Mouse (Mus musculus): ENCODE data around the gene Pcyt1b. TPM values are rescaled to one million over a fixed set of nuclear protein-coding genes. Genes with fewer than 3 reads are reported as not detected.

Pcyt1b gene
- polyA plus RNA-seq (2015; fragmentation: Nextera tagmentation; extraction: Ambion mirVana) = 0.46 and 0.52 TPM in 2 replicates

DNA sequence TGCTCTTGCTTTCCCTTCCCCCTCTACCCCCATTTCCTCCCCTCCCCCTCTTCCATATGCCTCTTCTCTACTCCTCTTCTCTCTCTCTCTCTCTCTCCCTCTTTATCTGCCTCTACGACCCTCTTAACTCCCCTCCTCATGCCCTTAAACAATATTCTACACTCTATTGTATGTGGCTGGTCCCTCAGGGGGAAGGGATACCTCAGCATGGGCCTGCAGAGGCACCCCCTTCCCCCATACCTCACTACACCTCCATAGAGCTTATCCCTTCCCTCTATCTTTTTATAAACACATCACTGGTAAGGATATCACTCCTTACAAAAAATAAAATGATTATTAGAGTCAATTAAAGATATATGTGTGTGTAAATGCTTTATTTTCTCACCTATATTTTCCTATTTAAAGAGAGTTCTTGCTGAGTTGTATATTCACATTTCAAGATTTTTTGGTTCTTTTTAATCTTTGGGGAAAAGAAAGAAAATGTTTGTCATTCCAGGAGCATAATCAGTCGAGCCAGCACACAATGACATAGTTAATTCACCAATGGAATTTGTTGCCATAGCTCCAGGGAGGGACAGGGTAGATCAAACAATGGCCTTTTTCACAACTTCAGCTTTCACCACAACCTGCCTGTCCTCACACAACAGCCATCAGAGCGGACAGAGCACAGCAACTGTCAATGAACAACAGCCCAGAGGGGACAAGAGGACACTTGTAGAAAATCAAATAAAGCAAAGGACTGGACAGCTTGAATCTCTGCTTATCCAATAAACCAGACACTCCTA, at the start of gene Pcyt1b:
Gene Pcyt1b (plus strand): TSS at position 646 of the 785 bp plus-strand sequence.

GRCm38 (mm10) chrX:93631657-93632449, 22.8 kb upstream of the Pcyt1b start, which contains the start of gene Pola1:
Pola1 (minus strand) TSS chrX:93632155.

Other genes starting within 250 kb of the Pcyt1b start
- gene Pola1, start 22.7 kb upstream of the Pcyt1b start, polyA plus RNA-seq (2015; fragmentation: Nextera tagmentation; extraction: Ambion mirVana) = 3.3 TPM in 2 replicates
- gene Pdk3, start 177.3 kb downstream of the Pcyt1b start, polyA plus RNA-seq (2015; fragmentation: Nextera tagmentation; extraction: Ambion mirVana) = 46.6 and 47.1 TPM in 2 replicates

Measured in skeletal muscle tissue, postnatal 0 days (tissue).